Mouse (Mus musculus) adrenal gland, postnatal 25 days (tissue): ENCODE measurements around the gene Mpg. TPM values are rescaled to one million over a fixed set of nuclear protein-coding genes. Genes with fewer than 3 reads are reported as not detected.

Experiments used
- DNase-seq: peaks from one replicate; pipeline ENCODE4 v3.0.0; 2021; ENCODE audit warnings: mixed read lengths
- total RNA-seq: library from RNA; stranded (reverse); gene quantifications from 2 replicates; pipeline ENCODE4 v1.2.3, GENCODE M21; 2021

The Mpg gene
- total RNA-seq, 1 experiment from 2014 or later = 22.9 TPM

- no peak for DNase-seq
These were observed 36.5 kb downstream of the Mpg start for GRCm38 (mm10) chr11:32262674-32263415.

GRCm38 (mm10) chr11:32265117-32265738 is 38.9 kb downstream of the Mpg start:
- no peak for DNase-seq

DNA sequence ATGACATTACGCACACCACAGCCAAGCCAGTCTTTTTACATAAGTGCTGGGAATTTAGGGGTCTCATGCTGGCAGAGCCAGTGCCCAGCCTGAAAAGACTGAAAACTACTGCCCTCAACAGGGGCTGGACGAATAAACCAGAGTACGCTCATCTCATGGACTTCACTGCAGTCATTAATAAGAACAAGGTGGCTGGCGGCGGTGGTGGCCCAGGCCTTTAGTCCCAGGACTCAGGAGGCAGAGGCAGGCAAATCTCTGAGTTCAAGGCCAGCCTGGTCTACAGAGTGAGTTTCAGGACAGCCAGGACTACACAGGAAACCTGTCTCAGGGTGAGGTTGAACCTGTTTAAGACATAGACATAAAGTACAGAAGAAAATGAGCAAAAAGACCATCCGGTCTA is 39.9 kb downstream of the Mpg start:
- no peak for DNase-seq

DNA sequence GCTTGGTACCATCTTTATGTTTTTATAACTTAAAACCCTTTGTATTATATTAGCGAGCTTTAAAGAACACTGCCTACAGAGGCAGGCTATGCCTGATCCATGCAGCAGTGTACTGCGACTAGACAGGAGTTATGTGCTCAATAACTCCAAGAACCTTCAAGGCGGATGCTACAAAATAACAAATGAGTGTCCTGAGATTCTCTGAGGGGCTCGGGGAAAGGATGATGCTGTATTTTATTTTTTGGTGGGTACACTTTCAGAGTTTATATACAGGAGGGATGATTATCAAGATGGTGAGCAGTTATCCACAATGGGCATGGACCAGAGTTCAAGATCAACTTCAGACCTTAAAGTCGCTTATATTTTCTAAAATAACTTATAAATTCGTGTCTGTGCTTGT is 40.5 kb downstream of the Mpg start:
- DNase-seq = no peak

DNA sequence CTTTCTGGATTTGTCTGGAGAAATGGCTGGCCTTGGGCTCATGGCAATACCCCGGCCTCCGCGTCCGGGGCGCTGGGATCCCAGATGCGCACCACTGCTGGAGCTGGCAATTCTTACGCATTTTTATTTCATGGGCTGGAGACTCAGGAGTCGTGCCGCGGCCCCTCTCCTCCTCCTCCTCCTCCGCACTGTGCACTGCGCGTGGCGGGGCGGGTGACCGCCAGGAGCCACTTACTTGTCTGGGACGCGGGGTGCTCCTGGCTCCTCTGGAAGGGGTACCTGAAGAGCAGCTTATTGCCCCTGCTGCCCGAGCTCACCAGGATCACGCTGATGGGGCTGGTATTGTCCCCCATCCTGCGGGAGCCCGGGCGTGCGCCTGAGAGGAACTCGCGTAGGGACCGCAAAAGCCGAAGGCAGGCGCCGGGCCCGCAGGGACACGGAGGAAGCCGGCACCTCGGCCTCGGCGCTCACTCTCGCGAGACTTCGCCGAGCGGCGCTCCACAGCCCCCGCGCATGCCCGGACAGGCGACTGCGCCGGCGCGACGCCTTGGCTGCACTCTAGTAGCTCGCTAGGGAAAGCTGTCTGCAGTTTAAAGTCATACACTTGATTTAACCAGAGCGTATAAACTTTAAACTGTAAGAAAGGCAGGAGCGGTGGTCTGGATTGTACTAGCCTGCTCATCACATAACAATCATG is 41.0 kb downstream of the Mpg start, which contains the start of gene Nprl3:
TSS of gene Nprl3 (minus strand) at position 520 of the 697 bp plus-strand sequence.
- peak; percentile 98 for DNase-seq

DNA sequence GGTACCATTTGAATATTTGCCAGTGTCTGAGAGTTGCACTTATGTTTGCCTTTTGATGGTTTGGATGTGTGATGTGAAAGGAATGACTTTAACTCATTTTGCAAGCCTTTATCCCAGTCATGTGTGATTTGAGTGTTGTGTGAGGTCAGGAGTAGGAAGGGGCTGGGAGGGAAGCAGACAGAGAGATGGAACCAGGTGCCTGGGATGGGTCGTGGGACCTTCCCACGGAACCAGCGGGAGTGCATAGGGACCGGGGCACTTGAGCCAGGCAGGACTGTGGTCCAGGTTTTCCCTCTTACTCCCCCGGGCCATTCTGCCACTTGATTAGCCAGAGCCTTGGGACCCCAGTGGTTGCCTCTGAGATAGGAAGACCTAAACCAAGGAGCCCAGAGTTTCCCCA is 41.7 kb downstream of the Mpg start:
- DNase-seq = no peak

DNA sequence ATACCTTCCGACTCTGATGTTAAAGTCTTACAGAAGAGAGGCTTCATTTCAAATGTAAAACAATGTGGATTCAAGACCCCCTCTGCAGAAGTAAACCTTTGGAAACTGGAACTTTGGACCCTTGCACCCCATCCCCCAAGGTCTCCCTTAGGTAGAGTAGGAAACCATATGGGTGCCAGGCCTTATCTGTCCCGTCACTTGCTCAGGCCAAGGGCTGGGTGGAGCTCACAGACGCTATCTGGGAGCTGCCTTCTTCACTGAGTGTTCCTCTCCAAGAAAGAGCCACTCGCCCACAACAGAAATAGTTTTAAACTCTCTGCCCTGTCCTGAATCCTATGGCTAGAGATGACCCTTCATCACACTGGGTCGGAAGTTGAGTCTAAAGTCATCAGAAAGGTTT is 42.6 kb downstream of the Mpg start:
- no peak for DNase-seq

- DNase-seq = no peak
These were observed 44.9 kb downstream of the Mpg start for GRCm38 (mm10) chr11:32271178-32271577.

- DNase-seq = no peak
These were observed 50.0 kb downstream of the Mpg start, which contains the start of gene Hba-x for GRCm38 (mm10) chr11:32276347-32276746. Hba-x (plus strand) TSS chr11:32276400.

DNA sequence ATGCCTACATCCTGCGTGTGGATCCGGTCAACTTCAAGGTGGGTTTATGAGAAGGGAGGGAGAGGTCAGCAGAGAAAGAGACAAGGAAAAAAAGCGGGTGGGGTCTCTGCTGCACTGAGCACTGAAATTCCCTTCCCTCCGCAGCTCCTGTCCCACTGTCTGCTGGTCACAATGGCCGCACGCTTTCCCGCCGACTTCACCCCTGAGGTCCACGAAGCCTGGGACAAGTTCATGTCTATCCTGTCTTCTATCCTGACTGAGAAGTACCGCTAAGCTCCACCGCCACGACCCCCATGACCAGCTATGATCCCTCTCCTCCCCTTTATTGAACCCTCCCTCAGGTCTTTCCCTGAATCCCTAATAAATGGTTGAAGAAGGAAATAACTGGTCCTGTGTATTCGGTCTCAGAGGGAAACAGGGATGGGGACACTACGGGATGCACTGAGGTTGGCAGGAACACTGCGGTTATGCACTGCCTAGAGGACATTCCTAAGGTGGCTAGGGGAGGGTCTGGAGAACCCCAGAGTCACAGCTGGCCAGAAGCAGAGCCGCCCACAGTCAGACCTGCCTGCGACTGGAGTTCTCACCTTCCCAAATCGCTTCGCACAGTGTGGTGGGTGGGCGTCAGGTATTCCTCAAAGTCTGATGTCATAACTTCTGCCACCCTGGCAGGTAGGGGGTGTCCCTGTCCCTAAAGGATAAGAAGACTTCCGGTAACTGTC is 51.6 kb downstream of the Mpg start:
- DNase-seq = no peak

DNA sequence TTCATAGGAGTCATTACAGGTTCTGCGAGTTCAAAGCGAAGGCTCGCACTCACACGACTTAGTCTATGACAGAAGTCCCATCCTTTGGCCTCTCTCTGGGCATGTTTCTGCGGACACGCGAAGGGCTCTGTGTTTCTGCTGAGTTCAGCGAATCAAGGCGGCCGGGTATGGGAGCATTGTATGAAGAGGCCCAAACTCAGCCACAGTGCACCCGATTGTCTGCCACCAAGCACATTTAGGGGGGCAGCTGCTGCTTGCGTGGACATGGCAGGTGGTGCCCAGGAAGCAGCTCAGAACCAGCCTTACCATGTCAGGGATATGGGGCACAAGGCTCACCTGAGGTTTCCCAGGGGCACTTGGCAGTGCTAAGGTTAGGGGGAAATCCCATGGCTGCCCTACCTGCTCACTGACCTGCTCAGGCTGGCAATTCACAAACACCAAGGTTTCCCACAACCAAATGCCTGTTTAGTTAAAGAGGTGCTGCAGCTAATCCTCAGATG is 52.2 kb downstream of the Mpg start:
- no peak for DNase-seq

DNA sequence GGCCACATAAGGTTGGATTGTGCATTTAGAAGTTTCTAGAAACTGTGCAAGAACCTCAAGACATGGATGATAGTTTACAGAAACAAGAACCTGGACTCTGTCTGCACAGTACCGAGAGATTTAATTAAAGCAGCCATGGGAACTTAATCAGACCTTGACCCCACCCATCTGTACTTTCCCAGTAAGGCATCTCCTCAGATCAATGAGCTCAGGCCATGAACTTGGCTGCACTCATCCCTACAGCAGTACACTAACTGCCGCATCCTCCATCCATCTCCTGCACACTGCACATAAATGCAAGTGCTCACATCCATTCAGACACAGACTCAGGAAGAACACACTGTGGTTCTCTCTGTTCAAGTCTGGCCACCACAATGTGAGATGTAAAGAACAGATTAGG is 54.3 kb downstream of the Mpg start:
- no peak for DNase-seq

DNA sequence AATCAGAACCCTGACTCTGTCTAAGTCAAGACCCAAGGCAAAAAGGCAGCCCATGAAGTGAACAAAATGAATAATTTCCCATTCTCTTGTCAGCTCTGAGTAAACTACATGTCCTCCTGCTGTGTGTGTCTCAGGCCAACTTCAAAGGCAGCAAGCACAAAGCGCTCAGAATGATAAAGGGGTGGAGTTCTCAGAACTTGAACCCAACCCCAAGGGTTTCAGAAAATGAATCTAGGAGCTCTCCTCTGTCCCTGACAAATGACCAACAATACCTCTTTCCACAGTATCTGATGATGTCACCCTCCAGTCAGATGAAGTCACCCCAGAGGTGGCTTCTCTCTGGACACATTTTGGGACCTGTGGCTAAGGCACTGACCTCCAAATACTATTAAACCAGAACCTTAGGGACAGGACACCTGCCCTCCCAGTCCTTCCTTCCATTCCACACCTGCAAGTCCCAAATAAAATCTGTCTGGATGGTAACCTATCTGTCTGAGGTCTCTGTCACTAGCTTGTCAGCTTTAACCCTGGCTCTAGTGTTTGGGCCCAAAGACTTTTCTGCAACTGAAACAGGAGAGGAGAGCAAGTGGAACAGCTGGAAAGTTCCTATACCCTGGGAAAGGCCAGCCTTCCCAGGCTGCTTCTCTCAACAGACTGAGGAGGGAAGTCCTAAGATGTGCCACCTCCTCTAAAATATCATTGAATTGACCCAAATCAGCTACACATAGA is 55.3 kb downstream of the Mpg start:
- DNase-seq = no peak

Other genes with a start within 250 kb of the Mpg start
- gene Nsg2, start 226.0 kb upstream of the Mpg start, total RNA-seq = 23.6 and 33.9 TPM in 2 replicates
- gene Il9r, start 26.2 kb upstream of the Mpg start, total RNA-seq = not detected in 2 replicates
- gene Snrnp25, start 21.1 kb upstream of the Mpg start, total RNA-seq = 11.3 and 15.4 TPM in 2 replicates
- 27.6 and 27.9 TPM in 2 replicates for gene Rhbdf1, start 4.2 kb upstream of the Mpg start, total RNA-seq
- 79.0 and 83.9 TPM in 2 replicates for gene Nprl3, start 41.2 kb downstream of the Mpg start, total RNA-seq
- not detected in 2 replicates for gene Hba-x, start 49.9 kb downstream of the Mpg start, total RNA-seq
- 2,198 and 2,224 TPM in 2 replicates for gene Hba-a1, start 57.0 kb downstream of the Mpg start, total RNA-seq
- 0.64 TPM in 1 of 2 replicates, not detected in the other for gene Hbq1b, start 60.5 kb downstream of the Mpg start, total RNA-seq
- 1,730 and 2,563 TPM in 2 replicates for gene Hba-a2, start 70.0 kb downstream of the Mpg start, total RNA-seq
- not detected in 2 replicates for gene Hbq1a, start 73.6 kb downstream of the Mpg start, total RNA-seq
- gene Sh3pxd2b, start 121.3 kb downstream of the Mpg start, total RNA-seq = 4.6 and 5.1 TPM in 2 replicates
- gene Ubtd2, start 228.9 kb downstream of the Mpg start, total RNA-seq = 15.3 and 16.2 TPM in 2 replicates